Mouse (Mus musculus) natural killer cell, adult 2 months (primary cell): ENCODE data around the gene Csrp3.

Experiments
- DNase-seq, 2 experiments: peaks; one replicate each; pipeline ENCODE4 v3.0.0; 2022; ENCODE audit warnings: low spot score in 2 of 2

The Csrp3 gene

GRCm38 (mm10) chr7:48847820-48848650, at the start of gene Csrp3:
Gene Csrp3, minus strand, starts transcription at chr7:48848033.
- no peak for DNase-seq

GRCm38 (mm10) chr7:48896051-48896450, 48.2 kb upstream of the Csrp3 start:
- DNase-seq = no peak

DNA sequence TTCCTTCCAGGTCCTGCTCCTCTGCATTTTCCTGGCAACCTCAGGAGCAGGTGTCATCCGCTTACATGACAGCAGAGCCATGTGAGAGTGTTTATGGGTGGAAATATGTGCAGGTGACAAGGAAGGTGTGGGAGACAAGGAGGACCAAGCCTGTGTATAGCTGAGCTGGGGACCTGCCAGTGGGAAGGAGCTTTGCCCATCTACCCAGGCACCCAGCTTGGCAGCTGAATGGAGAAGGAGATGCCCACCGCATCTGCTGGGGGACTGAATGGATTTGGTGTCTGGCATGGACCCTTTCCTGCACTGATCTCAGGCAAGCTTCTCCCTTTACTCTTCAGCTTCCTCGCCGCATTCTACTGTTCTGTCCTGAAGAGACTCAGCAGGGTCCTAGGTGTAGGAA, 47.6 kb upstream of the Csrp3 start:
- DNase-seq = no peak

DNA sequence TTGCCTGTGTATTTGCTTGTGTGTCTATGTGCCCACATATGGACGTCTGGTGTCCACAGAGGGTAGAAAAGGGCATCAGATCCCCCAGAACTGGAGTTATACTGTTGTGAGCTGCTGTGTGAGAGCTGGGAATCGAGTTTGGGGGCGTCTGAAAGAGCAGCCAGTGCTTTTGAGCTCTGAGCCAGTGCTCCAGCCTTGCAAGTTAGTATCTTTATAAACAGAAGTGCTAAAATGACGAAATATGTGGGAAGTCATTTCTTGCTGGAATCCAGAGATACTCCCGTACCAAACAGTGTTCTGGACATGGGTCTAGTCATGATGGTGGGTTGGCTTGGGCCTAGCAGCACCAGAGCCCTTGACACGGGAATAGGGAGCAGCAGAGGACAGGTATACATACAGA, 46.9 kb upstream of the Csrp3 start:
- DNase-seq = no peak

DNA sequence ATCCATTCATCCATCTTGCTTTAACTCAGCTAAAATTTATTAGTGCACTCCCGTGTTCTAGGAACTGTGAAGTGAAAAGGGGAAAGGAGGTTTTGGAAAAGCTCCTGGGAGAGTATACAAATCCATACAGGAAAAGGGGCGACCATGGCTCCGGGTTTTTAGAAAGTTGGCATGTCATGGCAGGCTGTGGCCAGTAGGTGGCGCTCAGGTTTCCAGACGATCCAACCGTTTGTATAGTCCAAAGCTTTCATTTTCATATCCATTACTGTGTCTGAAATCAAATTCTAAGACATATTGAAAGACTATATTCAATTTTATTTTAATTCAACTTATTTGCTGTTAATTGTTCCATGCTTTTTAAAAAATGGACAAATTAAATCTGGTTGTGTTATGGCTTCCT, 46.3 kb upstream of the Csrp3 start:
- DNase-seq = peak; percentile 41 to 54

DNA sequence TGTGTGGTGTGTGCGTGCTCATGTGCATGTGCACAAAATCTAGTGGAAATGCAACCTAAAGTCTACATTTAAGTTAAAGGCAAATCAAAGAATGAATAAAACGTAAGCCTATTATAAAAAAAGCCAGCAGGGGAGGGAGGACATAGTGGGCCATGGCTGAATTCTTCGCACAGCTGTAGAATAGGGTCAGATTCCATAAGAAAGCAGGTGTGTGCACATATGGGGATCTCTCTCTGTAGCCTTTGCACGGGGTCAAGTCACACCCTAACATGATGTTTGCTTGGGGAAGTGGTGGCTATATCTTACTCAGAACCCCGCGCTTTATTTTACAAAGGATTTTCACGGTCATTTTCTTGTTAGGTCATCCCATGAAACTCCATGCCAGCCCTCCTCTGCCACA, 45.3 kb upstream of the Csrp3 start:
- no peak for DNase-seq

DNA sequence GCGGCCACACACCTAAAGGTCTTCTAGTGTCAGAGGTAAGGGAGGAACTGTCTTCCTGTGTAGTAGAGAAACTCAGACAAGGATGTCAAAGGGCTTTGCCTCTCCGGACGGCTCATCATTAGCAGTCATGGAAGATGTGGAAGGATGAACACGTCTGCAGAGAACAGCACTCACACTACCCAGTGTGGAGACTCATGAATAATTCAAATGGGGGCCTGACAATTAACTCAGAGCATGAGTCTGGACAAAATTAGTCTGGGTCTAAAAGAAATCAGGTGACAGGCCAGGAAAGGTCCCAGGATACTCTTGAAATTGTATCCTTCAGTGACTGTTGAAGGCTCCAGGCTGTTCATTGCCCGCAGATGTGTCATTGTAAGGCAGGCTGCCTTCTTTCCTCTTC, 43.2 kb upstream of the Csrp3 start:
- no peak for DNase-seq

GRCm38 (mm10) chr7:48888751-48889150, 40.9 kb upstream of the Csrp3 start:
- DNase-seq = no peak

GRCm38 (mm10) chr7:48887973-48888372, 40.1 kb upstream of the Csrp3 start:
- no peak for DNase-seq

- no peak for DNase-seq
Measured at GRCm38 (mm10) chr7:48884266-48884611, 36.4 kb upstream of the Csrp3 start.

- DNase-seq = no peak
Measured at GRCm38 (mm10) chr7:48883525-48884265, 35.9 kb upstream of the Csrp3 start.

DNA sequence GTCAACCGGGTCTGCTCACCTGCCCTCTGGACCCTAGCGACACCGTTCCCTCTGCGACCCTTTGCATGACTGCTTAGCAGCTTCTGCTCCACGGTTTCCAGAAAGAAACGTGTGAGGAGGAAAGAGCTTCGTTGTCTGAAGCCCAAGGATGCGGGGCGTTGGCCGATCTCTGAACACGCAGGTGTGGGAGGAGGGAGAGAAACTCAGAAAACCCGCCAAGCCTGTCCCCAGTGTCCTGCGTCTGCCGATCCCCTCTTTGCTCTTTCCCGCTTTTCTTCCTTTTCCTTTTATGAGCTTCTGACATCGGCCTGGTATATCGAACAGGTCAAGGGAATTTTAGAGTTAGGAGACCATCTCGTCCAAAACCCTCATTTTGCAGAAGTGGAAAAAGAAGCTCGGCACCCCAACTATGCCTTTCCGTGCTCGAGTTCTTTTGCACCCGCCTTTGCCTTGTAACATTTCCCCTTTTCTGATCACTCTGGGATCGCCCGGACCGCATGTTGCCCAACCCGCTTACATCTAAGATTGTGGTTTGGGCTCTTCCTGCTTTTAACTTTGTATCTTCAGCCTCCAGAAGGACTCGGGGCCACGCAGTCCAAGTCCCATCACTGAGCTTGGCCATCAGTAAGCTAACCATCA, 34.3 kb upstream of the Csrp3 start:
- DNase-seq = no peak

DNA sequence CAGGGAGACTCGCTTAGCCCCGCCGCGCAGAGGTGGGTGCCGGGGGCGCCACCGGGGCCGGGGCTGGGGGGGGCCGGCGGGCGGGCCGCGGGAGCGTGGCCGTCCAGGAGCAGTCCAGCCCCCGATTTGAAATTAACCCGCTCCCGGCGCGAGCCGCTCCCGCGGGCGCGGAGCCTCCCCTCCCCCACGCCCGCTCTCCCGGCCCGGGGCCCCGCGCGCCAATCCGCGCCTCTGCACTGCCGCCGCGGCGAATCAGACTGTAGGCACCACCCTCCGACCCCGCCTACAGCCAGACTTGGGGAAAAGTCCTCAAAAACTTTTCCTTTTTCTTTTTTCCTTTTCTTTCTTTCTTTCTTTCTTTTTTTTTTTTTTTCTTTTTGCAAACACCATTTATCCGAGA, 33.7 kb upstream of the Csrp3 start, which contains the start of gene E2f8:
E2f8 (minus strand) TSS at position 111 of the 400 bp plus-strand sequence.
- no peak for DNase-seq

DNA sequence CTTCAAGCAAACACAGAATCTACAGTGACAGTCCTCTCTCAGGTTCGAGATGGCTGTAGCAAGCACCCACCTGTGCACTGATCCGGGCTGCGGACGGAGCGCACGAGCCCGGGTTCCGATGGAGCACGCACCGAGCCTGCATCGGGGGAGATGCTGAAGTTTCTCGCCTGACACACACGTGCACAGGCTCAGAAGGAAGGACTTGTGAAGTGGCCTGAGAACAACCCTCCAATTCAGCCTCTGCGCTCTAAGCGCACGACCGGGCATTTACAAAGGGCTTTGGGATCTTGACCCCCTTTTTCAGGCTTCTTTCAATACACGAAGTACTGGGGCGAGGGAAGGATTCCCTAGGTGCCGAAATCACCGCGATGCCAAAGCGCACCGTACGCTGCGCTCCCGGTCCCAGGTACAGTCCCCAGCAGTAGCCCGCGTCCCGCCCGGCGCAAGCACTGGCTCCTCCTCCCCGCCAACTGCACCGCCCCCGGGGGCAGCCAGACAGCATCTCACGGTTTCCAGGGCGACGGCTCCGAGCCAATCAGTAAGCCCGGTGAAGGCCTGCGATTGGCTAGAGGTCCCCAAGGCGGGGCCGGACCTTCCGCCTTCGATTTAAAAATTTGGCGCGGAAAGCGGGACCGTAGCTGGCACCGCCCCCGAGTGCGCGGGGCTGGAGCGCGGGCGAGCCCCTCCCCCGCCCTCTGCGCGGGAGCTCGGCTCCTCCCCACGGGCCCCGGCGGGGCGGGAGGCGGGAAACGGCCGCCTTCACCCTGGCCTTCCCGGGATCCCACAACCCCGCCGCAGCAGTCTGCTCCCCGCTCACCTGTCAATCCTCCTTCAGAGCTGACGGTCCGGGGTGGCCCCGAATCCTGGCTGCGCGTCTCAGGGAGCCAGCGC, 33.0 kb upstream of the Csrp3 start:
- DNase-seq = peak; percentile 94 to 96

DNA sequence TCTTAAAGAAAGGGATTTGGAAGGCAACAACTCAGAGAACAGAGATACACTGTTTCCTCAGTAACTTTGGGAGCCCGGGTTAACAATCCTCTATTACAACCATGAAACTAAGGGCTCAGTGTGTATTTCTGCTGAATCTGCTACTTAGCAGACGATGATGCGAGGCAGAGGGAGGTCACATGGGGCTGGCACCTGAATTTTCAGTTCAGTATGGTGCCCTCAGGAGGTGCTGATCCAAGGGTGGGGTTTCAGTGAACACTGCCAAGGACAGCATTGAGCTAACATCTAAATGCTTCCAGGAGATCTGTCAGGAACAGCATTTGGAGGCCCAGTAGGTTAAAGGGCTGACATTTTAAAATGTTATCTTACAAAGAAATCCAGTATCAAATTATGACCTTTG, 31.7 kb upstream of the Csrp3 start:
- no peak for DNase-seq

GRCm38 (mm10) chr7:48877786-48878390, 30.1 kb upstream of the Csrp3 start:
- DNase-seq = no peak

GRCm38 (mm10) chr7:48876526-48876925, 28.7 kb upstream of the Csrp3 start:
- DNase-seq = peak; percentile 34 to 41

DNA sequence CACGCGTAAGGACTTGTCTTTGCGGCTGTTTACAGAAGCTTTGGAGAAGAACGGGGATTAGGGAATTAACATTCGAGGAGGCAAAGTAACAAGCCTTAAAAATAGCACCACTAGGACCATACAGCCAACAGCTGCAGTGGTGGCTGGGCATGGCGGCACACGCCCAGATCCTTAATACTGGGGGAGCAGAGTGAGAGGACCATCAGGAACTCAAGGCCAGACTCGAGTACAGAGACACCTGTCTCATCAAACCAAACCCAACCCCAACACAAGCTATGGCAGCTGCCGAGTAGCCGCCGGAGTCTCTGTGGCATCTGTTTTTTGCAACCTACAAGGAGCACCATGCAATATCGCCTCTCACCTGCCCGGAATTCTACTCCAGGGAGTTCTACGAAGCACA, 27.3 kb upstream of the Csrp3 start:
- DNase-seq = no peak

GRCm38 (mm10) chr7:48871292-48871691, 23.5 kb upstream of the Csrp3 start:
- no peak for DNase-seq

- DNase-seq = no peak
Measured at GRCm38 (mm10) chr7:48870579-48871180, 22.8 kb upstream of the Csrp3 start.

DNA sequence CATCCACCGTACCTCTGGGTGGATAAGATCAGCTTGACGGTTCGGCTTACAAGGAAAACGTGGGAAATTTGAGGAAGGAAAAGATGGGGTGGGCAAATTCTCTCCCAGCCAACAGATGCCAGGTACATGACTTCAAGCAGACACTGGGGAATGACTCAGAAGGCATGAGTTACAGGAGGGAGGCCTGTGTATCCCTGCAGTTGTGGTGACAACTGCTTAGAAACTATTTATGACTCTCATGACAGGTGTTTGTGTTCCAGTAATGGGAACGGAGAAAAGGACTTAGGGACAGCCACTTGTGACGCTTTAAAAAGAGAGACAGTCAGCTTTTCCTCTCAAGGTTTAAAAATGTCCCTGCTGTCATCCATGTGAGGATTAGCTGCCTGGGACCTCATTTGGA, 22.3 kb upstream of the Csrp3 start:
- no peak for DNase-seq
